Mouse (Mus musculus): ENCODE measurements around the gene Meis3.

- no peak for TF ChIP-seq EP300 (IDR thresholded peaks at IDR 0.05; ENCODE audit: insufficient read depth, low read depth, low read length)
- no peak for TF ChIP-seq POLR2A (IDR thresholded peaks at IDR 0.05; ENCODE audit: insufficient read depth, low read depth, low read length)
- no peak for TF ChIP-seq CTCF (IDR thresholded peaks at IDR 0.05)
Observed at GRCm38 (mm10) chr7:16172141-16172581, 2.7 kb upstream of the Meis3 start.

Measured in heart, adult 2 months (tissue).